Mouse (Mus musculus) adrenal gland, adult (tissue): Measurements from ENCODE around the gene Tll1.

ENCODE experiments used
- DNase-seq, 2 experiments: peaks; one replicate each; pipeline ENCODE4 v3.0.0; 2022 to 2023; ENCODE audit warnings: low spot score in 1 of 2; ENCODE audit not compliant: inconsistent age in 2 of 2

The Tll1 gene

DNA sequence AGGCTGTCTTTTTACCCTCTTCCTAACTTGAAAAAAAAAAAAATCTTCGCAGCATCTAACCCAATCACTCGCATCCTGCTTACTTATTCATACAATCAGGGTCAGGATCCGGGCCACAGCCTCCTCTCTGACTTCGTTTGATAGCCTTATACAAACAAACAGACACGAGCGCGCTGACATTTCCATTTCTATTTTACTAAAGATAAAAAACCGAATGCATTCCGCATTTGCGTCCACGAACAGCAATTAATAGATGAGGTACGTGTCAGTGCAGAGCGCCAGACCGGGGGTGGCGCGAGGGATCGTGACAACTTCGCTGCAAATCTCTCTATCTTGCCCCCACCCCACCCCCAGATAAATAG is at the start of gene Tll1:
Gene Tll1 (minus strand): TSS at position 248 of the 362 bp plus-strand sequence.
- DNase-seq, result peak; percentile 11 to 71

- DNase-seq, result no peak
These were observed 32.6 kb upstream of the Tll1 start for GRCm38 (mm10) chr8:64238645-64239044.

GRCm38 (mm10) chr8:64221600-64221999 is 15.5 kb upstream of the Tll1 start:
- no peak for DNase-seq

DNA sequence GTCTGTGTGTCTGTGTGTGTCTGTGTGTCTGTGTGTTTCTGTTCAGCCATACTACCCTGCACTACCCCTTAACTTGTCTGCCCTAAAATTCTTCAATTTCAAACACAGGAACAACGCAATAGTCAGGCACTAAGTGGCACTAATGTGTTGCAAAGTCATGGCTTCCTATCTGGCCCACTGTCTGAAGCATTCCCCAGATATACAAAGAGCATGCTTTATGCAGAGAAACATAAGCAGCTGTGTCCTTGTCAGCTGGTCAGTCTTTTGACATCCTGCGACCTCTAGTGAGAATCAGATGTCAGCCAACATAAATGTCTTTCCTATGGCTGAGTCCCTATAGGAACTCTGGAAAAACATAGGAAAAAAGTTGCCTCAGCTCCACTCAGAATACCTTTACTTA is 11.6 kb upstream of the Tll1 start:
- no peak for DNase-seq

GRCm38 (mm10) chr8:64216252-64216651 is 10.2 kb upstream of the Tll1 start:
- no peak for DNase-seq

DNA sequence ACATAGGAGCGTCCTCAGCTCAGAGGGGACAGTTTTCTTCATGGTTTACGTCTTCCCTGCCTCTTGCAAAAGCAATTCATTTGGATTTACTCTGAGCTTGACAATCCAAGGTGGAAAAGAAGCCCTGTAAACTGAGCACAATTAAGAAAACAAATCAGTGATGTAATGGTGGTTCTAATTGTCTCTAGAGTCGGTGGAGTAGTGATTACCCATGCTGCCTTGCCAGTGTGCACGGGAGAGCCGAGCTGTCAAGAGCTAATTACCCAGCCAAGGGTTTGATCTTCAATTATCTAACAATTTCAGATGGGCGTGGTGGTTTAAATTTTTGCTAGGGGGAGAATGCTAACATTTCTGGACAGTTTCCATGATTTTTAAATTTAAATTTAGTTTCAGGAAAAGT is 9.3 kb upstream of the Tll1 start:
- DNase-seq, result no peak

GRCm38 (mm10) chr8:64214906-64215305 is 8.8 kb upstream of the Tll1 start:
- DNase-seq, result no peak

GRCm38 (mm10) chr8:64206411-64206861 is 365 bp upstream of the Tll1 start:
- peak in 1 of 2 experiments; percentile 38 for DNase-seq

DNA sequence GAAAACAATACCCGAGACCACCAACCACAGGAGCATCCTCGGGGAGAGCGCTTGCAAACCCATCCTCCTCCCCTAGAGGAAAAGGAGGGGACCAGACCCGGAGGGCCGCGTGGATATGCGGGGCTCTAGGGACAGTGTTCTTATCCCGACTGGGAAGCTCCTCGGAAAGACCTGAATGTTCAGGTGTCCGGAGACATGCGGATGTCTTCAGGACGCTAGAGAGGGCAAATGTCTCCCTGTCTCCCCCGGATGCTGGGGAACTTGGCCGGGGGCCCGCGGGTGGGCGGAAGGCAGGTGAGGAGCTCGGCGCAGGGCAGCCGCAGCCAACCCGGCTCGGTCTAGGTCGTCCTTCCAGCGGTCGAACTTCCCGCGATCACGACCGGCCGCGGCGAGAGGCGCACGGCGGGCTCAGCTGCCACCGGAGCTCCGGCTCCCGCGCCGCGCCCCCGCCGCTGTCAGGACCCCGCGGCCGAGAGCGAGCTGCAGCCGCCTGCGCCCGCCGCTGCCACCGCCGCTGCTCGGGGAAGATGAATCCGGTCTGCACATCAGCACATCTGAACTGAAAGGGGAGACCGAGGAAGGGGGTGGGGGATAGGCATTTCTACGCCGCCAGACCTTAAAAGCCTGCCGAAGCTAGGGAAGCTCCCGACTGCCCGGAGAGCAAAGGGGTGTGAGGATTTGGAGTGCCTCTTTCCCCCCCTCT is 599 bp downstream of the Tll1 start:
- DNase-seq, result peak; percentile 25 to 70

DNA sequence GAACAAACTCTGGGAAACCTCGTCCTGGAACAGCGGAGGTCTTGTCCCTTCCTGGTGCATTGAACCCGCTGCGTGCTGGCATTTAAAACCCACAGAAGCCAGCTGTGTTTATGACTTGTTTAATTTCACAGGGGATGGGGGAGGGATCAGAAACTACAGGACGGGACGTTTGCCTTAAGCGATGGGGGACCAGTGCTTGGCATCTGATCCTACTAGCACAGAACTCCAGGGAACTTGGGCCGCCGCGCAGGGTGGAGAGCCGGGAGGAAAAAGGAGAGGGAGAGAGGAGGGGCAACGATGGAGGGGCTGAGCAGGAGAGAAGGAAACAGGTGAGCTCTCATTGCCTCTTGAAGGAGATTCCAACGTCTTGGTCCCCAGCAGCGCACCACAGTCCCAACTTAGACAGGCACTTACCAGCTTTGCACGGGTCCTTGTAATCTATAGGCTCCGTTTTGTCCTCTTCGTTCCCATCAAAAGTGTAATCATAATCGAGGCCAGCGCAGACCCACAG is 1.2 kb downstream of the Tll1 start:
- DNase-seq, result peak; percentile 7 to 52

- peak; percentile 54 to 81 for DNase-seq
These were observed 1.9 kb downstream of the Tll1 start for GRCm38 (mm10) chr8:64204167-64204566.

DNA sequence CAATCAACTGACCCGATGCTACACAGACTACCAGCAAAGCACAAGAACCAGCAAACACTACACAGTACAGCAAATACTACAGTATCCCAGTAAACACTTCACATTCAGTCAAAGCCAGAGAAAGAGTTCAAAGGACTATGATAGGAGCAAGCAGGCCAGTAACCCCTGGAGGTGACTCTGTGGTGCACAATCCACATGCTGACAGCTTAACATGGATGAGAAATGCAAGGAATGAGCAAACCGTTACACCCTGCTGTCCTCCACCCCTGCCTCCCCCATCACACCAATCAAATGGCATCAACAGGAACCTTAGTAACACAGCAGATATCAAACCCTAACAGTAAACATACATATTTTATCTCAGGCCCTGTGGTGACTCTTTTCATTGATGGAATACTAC is 7.7 kb downstream of the Tll1 start:
- no peak for DNase-seq

GRCm38 (mm10) chr8:64193421-64193820 is 12.7 kb downstream of the Tll1 start:
- DNase-seq, result no peak

DNA sequence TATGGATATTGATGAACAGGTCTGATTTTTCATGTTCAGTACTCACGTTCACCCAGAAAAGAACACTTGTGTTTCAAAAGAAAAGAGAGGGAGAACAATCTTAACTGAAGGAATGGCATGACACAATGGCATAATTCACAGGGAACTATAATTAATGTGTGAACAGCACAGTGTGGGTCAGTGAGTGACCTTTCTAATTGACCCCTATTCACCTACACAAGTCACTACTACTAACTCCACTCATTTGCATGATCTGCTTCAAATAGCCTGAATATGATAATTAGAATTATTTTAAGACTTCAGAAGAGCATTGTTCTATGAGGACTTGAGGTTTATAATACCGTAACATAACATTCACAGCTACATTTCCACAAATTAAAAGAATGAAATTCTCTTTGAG is 18.2 kb downstream of the Tll1 start:
- no peak for DNase-seq

DNA sequence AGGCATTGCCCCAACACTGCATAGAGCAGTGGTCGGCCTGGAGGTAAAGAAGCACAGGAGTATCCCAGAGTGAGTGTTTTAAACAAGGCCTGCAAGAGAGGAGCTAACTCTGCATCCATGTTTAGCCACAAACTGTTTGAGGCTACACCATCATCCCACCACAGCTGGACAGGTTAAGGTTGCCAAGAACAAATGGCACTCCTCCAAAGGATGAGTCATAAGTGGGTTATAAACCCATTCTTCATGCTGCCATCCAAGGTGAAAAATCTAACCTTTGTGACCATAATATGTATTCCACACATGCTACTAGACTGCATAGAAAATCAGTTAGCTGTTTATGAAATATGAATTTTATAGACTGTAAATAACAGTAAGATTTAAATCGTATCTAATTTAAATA is 29.1 kb downstream of the Tll1 start:
- DNase-seq, result peak in 1 of 2 experiments; percentile 30

DNA sequence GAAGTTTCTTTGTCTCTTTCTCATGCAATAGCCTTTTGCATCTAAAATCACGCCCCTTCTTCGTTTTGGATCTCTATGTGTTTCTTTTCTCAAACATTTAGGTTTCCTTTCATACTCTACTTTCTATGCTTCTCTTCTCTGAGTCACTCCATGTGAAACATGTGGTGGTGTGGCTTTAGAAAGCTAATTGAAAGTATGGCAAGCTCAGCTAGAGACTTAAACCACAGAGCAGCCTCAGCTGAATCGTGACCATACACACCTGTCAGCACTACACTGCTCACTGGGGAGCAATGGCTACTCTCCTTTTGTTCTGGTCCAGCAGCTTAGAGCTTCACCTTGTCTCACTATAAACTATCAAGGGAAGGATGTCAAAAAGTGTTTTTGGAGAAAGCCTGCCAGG is 31.2 kb downstream of the Tll1 start:
- DNase-seq, result no peak

DNA sequence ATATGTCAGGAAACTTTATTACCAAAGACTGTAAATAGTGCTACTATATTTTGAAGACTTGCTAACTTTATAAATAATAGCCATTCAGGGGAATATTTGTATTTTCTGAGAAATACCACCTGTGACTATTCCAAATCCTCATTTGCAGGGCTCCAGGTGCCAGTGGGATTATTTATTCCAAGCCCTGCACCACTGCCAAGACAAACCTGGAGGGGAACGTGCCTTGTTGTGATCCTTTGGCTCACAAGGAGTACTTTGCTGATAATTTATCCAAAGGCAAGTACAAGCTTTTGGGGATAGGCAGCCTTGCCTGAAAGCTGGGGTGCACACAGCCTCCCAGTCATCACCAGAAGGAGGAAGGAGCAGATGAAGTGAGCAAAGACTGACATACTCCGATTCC is 32.3 kb downstream of the Tll1 start:
- no peak for DNase-seq

DNA sequence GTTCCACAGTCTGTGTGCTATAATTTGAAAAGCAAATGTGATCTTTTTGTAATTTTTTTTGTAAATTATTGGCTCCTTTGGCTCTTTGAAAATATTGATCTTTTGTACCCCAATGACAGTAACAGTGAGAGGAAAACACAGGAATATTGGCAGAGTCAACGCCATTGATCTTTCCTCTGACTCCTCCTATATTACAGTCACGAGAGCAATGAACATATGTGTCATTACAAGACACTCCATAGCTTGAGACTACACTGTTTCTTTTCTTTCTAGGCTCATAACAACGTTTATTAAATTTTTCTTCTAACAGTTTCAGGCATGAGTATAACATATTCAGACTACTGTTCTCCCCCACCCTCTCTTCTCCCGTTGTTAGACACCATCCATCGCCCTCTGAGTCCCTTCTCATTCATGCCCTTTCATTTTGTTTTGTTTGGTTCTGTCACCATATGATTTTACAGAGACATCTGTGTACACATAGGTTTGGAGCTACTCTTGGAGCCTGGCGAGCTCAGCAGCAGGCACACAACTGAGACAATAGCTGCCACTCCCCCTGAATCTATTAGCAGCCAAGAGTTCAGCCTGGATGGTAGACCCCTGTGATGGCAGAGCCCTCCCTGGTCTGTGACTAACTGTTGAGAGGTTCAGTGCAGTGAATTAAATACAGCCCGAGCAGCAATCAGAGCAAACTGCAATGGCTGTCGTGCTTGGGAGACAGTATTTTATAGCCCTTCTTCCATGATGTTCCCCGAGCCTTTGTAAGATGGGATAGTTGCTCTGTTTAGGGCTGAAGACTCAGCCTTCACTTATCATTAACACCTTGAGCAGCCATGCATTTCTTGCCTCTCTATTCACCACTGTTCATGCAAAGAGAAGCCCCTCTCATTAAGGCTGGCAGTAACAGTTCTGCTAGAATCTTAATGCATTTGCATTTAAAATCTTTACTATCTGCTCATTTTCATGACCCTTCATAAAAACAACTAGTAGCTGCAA is 52.9 kb downstream of the Tll1 start:
- no peak for DNase-seq

- DNase-seq, result no peak
These were observed 53.8 kb downstream of the Tll1 start for GRCm38 (mm10) chr8:64152216-64152804.

DNA sequence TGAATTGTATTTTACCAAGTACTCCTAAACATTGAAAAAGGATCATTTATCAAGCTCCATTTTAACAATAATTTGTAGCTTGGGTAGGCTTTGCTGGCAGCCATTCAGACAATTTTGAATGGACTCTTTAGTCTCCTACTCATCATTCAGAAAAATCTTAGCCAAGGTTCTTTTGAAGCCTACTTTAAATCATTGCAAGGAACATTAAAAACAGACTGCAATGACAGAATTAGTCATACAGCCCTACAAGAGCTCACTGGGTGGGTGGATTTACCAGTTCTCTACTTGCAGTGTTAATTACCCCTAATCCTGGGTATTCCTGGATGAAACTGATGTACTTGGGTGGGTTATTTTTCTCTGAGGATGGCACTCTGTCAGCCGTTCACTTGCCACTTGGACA is 69.5 kb downstream of the Tll1 start:
- peak; percentile 6 to 77 for DNase-seq

GRCm38 (mm10) chr8:64107190-64107589 is 98.9 kb downstream of the Tll1 start:
- no peak for DNase-seq
